Mouse (Mus musculus) B cell, adult 62 days (primary cell): Measurements from ENCODE around the gene Olfr593. TPM values are rescaled to one million over a fixed set of nuclear protein-coding genes. Genes with fewer than 3 reads are reported as not detected.

Source experiments
- total RNA-seq: library from RNA; stranded (reverse); gene quantifications from 4 replicates; pipeline ENCODE4 v1.2.4, GENCODE M21; 2023

Gene Olfr593
- total RNA-seq = not detected in 4 replicates

DNA sequence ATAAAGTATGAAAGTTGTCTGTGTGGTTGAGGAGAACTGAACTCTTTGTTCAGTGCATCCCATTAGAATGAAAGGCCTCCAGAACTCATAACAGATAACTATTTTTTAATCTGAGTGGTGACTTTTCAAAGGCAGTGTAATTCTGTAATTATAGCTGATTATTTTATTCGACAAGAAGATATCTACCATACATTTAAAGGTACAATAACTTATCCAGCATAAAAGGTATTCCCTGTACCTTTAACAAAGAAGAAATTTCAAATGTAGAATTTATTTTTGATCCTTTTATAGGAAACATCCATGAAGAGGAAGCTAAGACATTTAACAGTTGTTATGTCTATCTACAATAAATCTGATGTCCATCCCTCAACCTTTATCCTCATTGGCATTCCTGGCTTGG is at the start of gene Olfr593:
TSS of gene Olfr593 (plus strand) at position 301 of the 400 bp plus-strand sequence.

DNA sequence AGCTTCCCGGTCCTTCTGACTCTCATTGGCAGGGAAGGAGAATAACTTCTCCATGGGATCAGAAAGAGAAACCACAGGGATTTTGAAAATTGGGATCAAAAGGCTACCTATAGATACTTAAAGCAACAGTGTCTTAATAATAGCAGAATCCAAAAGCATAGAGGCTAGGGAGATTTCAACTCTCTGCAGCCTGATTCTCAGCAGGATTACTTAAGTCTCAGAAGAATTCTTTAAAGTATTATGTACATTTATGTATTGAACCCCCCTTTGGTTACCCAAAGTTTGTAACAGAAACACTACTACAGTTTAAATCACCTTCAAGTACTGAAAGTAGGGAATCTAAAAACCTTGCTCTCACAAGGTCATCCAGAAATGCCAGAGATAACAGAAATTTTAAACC is 33.4 kb upstream of the Olfr593 start, which contains the start of gene Olfr591:
TSS of gene Olfr591 (minus strand) at position 101 of the 400 bp plus-strand sequence.

DNA sequence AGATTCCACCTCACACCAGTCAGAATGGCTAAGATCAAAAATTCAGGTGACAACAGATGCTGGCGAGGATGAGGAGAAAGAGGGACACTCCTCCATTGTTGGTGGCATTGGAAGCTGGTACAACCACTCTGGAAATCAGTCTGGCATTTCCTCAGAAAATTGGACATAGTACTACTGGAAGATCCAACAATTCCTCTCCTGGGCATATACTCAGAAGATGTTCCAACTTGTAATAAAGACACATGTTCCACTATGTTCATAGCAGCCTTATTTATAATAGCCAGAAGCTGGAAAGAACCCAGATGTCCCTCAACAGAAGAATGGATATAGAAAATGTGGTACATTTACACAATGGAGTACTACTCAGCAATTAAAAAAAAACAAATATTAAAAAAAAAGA is 27.2 kb upstream of the Olfr593 start, which contains the start of gene Olfr592:
TSS of gene Olfr592 (plus strand) at position 301 of the 400 bp plus-strand sequence.

DNA sequence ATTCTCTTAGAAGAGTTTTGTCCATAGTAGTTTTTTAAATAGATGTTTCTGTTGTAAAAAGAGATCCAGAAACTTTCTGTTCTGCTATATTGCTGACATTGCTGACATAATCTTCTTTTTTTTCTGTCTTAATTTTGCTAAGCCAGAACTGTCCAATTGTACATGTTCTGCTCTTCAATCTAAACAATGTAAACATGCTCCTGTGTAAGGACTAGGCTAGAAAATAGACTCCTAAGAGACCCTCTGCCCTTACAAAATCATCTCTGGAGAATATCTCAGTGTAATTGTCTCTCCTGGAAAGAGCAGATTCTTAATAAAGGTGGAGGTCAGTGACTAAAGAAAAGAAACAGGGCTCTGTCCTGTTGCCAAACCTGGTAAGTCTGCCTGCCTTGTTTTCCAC is 5.0 kb downstream of the Olfr593 start, which contains the start of gene Olfr594:
TSS of gene Olfr594 (plus strand) at position 301 of the 400 bp plus-strand sequence.

DNA sequence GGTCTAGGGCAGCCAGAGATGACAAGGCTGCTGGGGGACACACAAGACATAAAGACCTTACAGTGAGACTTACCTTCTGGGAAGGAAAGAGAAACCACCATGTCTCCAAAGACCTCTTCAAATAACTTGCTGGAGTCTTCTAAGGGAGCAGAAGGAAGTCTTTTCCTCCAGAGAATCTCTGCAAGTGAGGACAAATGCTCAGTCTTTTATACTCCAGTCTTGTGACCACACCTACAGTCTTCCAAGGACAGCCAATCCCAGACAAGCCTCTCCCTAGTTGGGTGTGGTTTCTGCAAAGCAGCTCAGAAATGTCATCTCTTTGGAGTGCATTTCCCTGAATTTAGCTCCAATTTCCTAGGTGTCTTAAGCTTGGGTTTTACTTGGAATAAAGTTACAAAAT is 40.7 kb downstream of the Olfr593 start, which contains the start of gene Usp17ld:
TSS of gene Usp17ld (minus strand) at position 101 of the 400 bp plus-strand sequence.

Other genes starting within 250 kb of the Olfr593 start
- gene Olfr576, start 249.2 kb upstream of the Olfr593 start, total RNA-seq = not detected in 4 replicates
- gene Olfr577, start 235.9 kb upstream of the Olfr593 start, total RNA-seq = not detected in 4 replicates
- gene Olfr578, start 222.5 kb upstream of the Olfr593 start, total RNA-seq = not detected in 4 replicates
- gene Olfr582, start 173.8 kb upstream of the Olfr593 start, total RNA-seq = not detected in 4 replicates
- gene Olfr583, start 160.6 kb upstream of the Olfr593 start, total RNA-seq = not detected in 4 replicates
- gene Olfr584, start 130.0 kb upstream of the Olfr593 start, total RNA-seq = not detected in 4 replicates
- not detected in 4 replicates for gene Olfr585, start 114.1 kb upstream of the Olfr593 start, total RNA-seq
- not detected in 4 replicates for gene Olfr586, start 86.2 kb upstream of the Olfr593 start, total RNA-seq
- gene Olfr588-ps1, start 71.0 kb upstream of the Olfr593 start, total RNA-seq = not detected in 4 replicates
- not detected in 4 replicates for gene Olfr589, start 55.5 kb upstream of the Olfr593 start, total RNA-seq
- not detected in 4 replicates for gene Olfr591, start 33.5 kb upstream of the Olfr593 start, total RNA-seq
- not detected in 4 replicates for gene Olfr592, start 27.1 kb upstream of the Olfr593 start, total RNA-seq
- not detected in 4 replicates for gene Olfr594, start 5.1 kb downstream of the Olfr593 start, total RNA-seq
- not detected in 4 replicates for gene Usp17ld, start 40.6 kb downstream of the Olfr593 start, total RNA-seq
- not detected in 4 replicates for gene Olfr596, start 93.8 kb downstream of the Olfr593 start, total RNA-seq
- gene Olfr597, start 104.5 kb downstream of the Olfr593 start, total RNA-seq = not detected in 4 replicates
- not detected in 4 replicates for gene Olfr598, start 111.7 kb downstream of the Olfr593 start, total RNA-seq
- gene Olfr599, start 124.1 kb downstream of the Olfr593 start, total RNA-seq = not detected in 4 replicates
- gene Olfr600, start 137.8 kb downstream of the Olfr593 start, total RNA-seq = not detected in 4 replicates
- not detected in 4 replicates for gene Olfr601, start 150.8 kb downstream of the Olfr593 start, total RNA-seq
- not detected in 4 replicates for gene Olfr603, start 174.3 kb downstream of the Olfr593 start, total RNA-seq
- not detected in 4 replicates for gene Usp17lc, start 203.2 kb downstream of the Olfr593 start, total RNA-seq
- not detected in 4 replicates for gene Olfr605, start 233.6 kb downstream of the Olfr593 start, total RNA-seq
- not detected in 4 replicates for gene Olfr606, start 237.2 kb downstream of the Olfr593 start, total RNA-seq